9 mouse cellular contexts compared by ENCODE assay signal in genomic region chr15:86236252-86236651, GRCm38 (mm10). TPM values are rescaled to one million over a fixed set of nuclear protein-coding genes. Genes with fewer than 3 reads are reported as not detected.
DNase-seq lines count a peak whose midpoint lies in the region; ATAC-seq and TF ChIP-seq lines count a peak whose summit lies in the region.
"Had no signal": no experiment of that assay in that cellular context is flagged by ENCODE, and none has a peak within 500 bp of the region (broad histone marks: within the 10 kb centered on the region; RNA-seq: fewer than 3 reads in every experiment).

No protein-coding gene starts in this region.

- no peak for TF ChIP-seq EP300 in stomach, postnatal 0 days (optimal IDR thresholded peaks at IDR 0.05)

- H3K36me3 ChIP-seq in forebrain, embryonic 11.5 days (ENCODE audit: control insufficient read depth, insufficient read depth, low read length): no peaks in the 10 kb centered on the region
- 0 out of 2 replicates have a peak, but pooled peaks cover 5% of the 10 kb centered on the region for H3K36me3 ChIP-seq in forebrain, embryonic 15.5 days
- peaks cover 6% of the 10 kb centered on the region for H3K36me3 ChIP-seq in midbrain, embryonic 14.5 days (ENCODE audit: control insufficient read depth, insufficient read depth, low read length)
- H3K36me3 ChIP-seq in midbrain, embryonic 16.5 days (ENCODE audit: control insufficient read depth, insufficient read depth, low read length): peaks cover 3% of the 10 kb centered on the region; the same call in 1 of the 2 replicates
- peaks cover 4% of the 10 kb centered on the region; the same call in 1 of the 2 replicates for H3K36me3 ChIP-seq in stomach, postnatal 0 days (ENCODE audit: control insufficient read depth, insufficient read depth, low read length)

- no peak overlapping the region for H3K4me2 ChIP-seq in forebrain, embryonic 11.5 days (ENCODE audit: low read depth, low read length, severe bottlenecking)
- no peak overlapping the region for H3K4me2 ChIP-seq in forebrain, embryonic 15.5 days (replicated peaks)
- H3K4me2 ChIP-seq in midbrain, embryonic 14.5 days (ENCODE audit: low read length): no peak overlapping the region
- H3K4me2 ChIP-seq in midbrain, embryonic 16.5 days (ENCODE audit: low read length): no peak overlapping the region
- H3K4me2 ChIP-seq in stomach, postnatal 0 days (replicated peaks; ENCODE audit: low read depth): no peak overlapping the region
- H3K4me2 ChIP-seq: heart, embryonic 13.5 days had no signal

- H3K4me3 ChIP-seq in forebrain, embryonic 11.5 days (ENCODE audit: low read depth, low read length): no peak overlapping the region
- no peak overlapping the region for H3K4me3 ChIP-seq in forebrain, embryonic 15.5 days
- no peak overlapping the region for H3K4me3 ChIP-seq in midbrain, embryonic 14.5 days (replicated peaks; ENCODE audit: low read depth, low read length)
- no peak overlapping the region for H3K4me3 ChIP-seq in midbrain, embryonic 16.5 days (ENCODE audit: low read depth, low read length)
- no peak overlapping the region for H3K4me3 ChIP-seq in stomach, postnatal 0 days (ENCODE audit: low read depth, low read length)
- H3K4me3 ChIP-seq: heart, embryonic 13.5 days had no signal

- no peak for ATAC-seq in forebrain, embryonic 11.5 days (replicated peaks; ENCODE audit: low FRiP score)
- no peak for ATAC-seq in forebrain, embryonic 15.5 days (replicated peaks)
- ATAC-seq in midbrain, embryonic 14.5 days (ENCODE audit: low FRiP score, low TSS enrichment): no peak
- ATAC-seq in midbrain, embryonic 16.5 days: no peak
- peak; percentile 77 for ATAC-seq in megakaryocyte progenitor cell, adult 5-6 weeks (replicated peaks; ENCODE audit: poor library complexity)
- no peak for ATAC-seq in stomach, postnatal 0 days (ENCODE audit: low FRiP score, low TSS enrichment)

- DNase-seq in forebrain, embryonic 11.5 days (ENCODE audit: low spot score): peak; percentile 78
- peak; percentile 70 for DNase-seq in midbrain, embryonic 14.5 days
- DNase-seq in cerebellum, postnatal 10 days: peak; percentile 80 to 82
- DNase-seq in kidney, postnatal 10 days: peak; percentile 83
- DNase-seq in stomach, postnatal 0 days (ENCODE audit: low spot score): peak; percentile 67

- no peak overlapping the region for H3K27ac ChIP-seq in forebrain, embryonic 11.5 days (ENCODE audit: low read depth, low read length)
- no peak overlapping the region for H3K27ac ChIP-seq in forebrain, embryonic 15.5 days (replicated peaks)
- H3K27ac ChIP-seq in midbrain, embryonic 14.5 days (replicated peaks; ENCODE audit: low read depth, low read length): no peak overlapping the region
- H3K27ac ChIP-seq in midbrain, embryonic 16.5 days (ENCODE audit: low read length): no peak overlapping the region
- no peak overlapping the region for H3K27ac ChIP-seq in stomach, postnatal 0 days (replicated peaks)
- H3K27ac ChIP-seq: heart, embryonic 13.5 days had no signal

- 52% methylated on average over 4 of the region's 4 CpGs for WGBS in forebrain, embryonic 11.5 days
- 42% methylated on average over 4 of the region's 4 CpGs for WGBS in forebrain, embryonic 15.5 days
- WGBS in midbrain, embryonic 14.5 days: 36% methylated on average over 4 of the region's 4 CpGs
- 34% methylated on average over 4 of the region's 4 CpGs for WGBS in midbrain, embryonic 16.5 days
- WGBS in stomach, postnatal 0 days: 32% methylated on average over 4 of the region's 4 CpGs

- no peak overlapping the region for H3K9ac ChIP-seq in forebrain, embryonic 11.5 days (ENCODE audit: low read length)
- no peak overlapping the region for H3K9ac ChIP-seq in forebrain, embryonic 15.5 days (replicated peaks)
- H3K9ac ChIP-seq in midbrain, embryonic 14.5 days (replicated peaks; ENCODE audit: low read length): no peak overlapping the region
- no peak overlapping the region for H3K9ac ChIP-seq in midbrain, embryonic 16.5 days (ENCODE audit: low read depth, low read length)
- no peak overlapping the region for H3K9ac ChIP-seq in stomach, postnatal 0 days (ENCODE audit: low read length)
- H3K9ac ChIP-seq: heart, embryonic 13.5 days had no signal

- peak; percentile 83 for TF ChIP-seq CTCF in stomach, postnatal 0 days (IDR thresholded peaks at IDR 0.05; ENCODE audit: low read depth)

- H3K27me3 ChIP-seq in forebrain, embryonic 11.5 days (ENCODE audit: control insufficient read depth, insufficient read depth, low read length): no peaks in the 10 kb centered on the region
- H3K27me3 ChIP-seq in forebrain, embryonic 15.5 days: no peaks in the 10 kb centered on the region
- no peaks in the 10 kb centered on the region for H3K27me3 ChIP-seq in midbrain, embryonic 14.5 days (ENCODE audit: control insufficient read depth, insufficient read depth, low read length)
- H3K27me3 ChIP-seq in midbrain, embryonic 16.5 days (ENCODE audit: control insufficient read depth, insufficient read depth, low read depth, low read length): no peaks in the 10 kb centered on the region
- H3K27me3 ChIP-seq in stomach, postnatal 0 days (ENCODE audit: control insufficient read depth, insufficient read depth, low read length): no peaks in the 10 kb centered on the region
- H3K27me3 ChIP-seq: heart, embryonic 13.5 days had no signal

- no peaks in the 10 kb centered on the region for H3K9me3 ChIP-seq in forebrain, embryonic 11.5 days (ENCODE audit: control insufficient read depth, low read length)
- H3K9me3 ChIP-seq in forebrain, embryonic 15.5 days: no peaks in the 10 kb centered on the region
- H3K9me3 ChIP-seq in midbrain, embryonic 14.5 days (ENCODE audit: control insufficient read depth, low read length): no peaks in the 10 kb centered on the region
- no peaks in the 10 kb centered on the region for H3K9me3 ChIP-seq in midbrain, embryonic 16.5 days (replicated peaks; ENCODE audit: control insufficient read depth, low read length, poor library complexity, severe bottlenecking)
- H3K9me3 ChIP-seq in stomach, postnatal 0 days (ENCODE audit: control insufficient read depth, low read length): no peaks in the 10 kb centered on the region
- H3K9me3 ChIP-seq: heart, embryonic 13.5 days had no signal

- no peaks in the 10 kb centered on the region for H3K4me1 ChIP-seq in forebrain, embryonic 11.5 days (replicated peaks; ENCODE audit: control insufficient read depth, insufficient read depth, low read length)
- H3K4me1 ChIP-seq in forebrain, embryonic 15.5 days: peaks cover 8% of the 10 kb centered on the region
- no peaks in the 10 kb centered on the region; the same call in 1 of the 2 replicates for H3K4me1 ChIP-seq in midbrain, embryonic 14.5 days (ENCODE audit: control insufficient read depth, insufficient read depth, low read length)
- H3K4me1 ChIP-seq in midbrain, embryonic 16.5 days (ENCODE audit: control insufficient read depth, insufficient read depth, low read length): peaks cover 6% of the 10 kb centered on the region; the same call in 1 of the 2 replicates
- no peaks in the 10 kb centered on the region for H3K4me1 ChIP-seq in stomach, postnatal 0 days (replicated peaks; ENCODE audit: control insufficient read depth, insufficient read depth)

RNA-seq across cellular contexts. Expression of gene Tbc1d22a, which starts 22.0 kb away (rescaled TPM):
- 8.7 and 9.3 TPM in 2 replicates for polyA plus RNA-seq in forebrain, embryonic 11.5 days (2014; fragmentation: Nextera tagmentation; extraction: Ambion mirVana)
- polyA plus RNA-seq in forebrain, embryonic 15.5 days (2015; fragmentation: Nextera tagmentation; extraction: Ambion mirVana): 12.9 and 13.1 TPM in 2 replicates
- 9.3 and 11.9 TPM in 2 replicates for polyA plus RNA-seq in midbrain, embryonic 14.5 days (2014; fragmentation: Nextera tagmentation; extraction: Ambion mirVana)
- 12.8 and 13.5 TPM in 2 replicates for polyA plus RNA-seq in midbrain, embryonic 16.5 days (2015; fragmentation: Nextera tagmentation; extraction: Ambion mirVana)
- total RNA-seq in megakaryocyte progenitor cell, adult 5-6 weeks (2015): 12.2 and 12.6 TPM in 2 replicates
- total RNA-seq in megakaryocyte progenitor cell, adult 5-6 weeks (2017): 17.3 and 19.8 TPM in 2 replicates
- 8.7 TPM in 2 replicates for polyA plus RNA-seq in stomach, postnatal 0 days (2015; fragmentation: Nextera tagmentation; extraction: Ambion mirVana)

RNA-seq across cellular contexts. Expression of gene Cerk, which starts 50.3 kb away (rescaled TPM):
- polyA plus RNA-seq in forebrain, embryonic 11.5 days (2014; fragmentation: Nextera tagmentation; extraction: Ambion mirVana): 17.4 and 19.1 TPM in 2 replicates
- polyA plus RNA-seq in forebrain, embryonic 15.5 days (2015; fragmentation: Nextera tagmentation; extraction: Ambion mirVana): 21.7 and 23.5 TPM in 2 replicates
- 20.3 and 23.5 TPM in 2 replicates for polyA plus RNA-seq in midbrain, embryonic 14.5 days (2014; fragmentation: Nextera tagmentation; extraction: Ambion mirVana)
- 22.6 and 25.0 TPM in 2 replicates for polyA plus RNA-seq in midbrain, embryonic 16.5 days (2015; fragmentation: Nextera tagmentation; extraction: Ambion mirVana)
- total RNA-seq in megakaryocyte progenitor cell, adult 5-6 weeks (2015): 25.0 and 26.5 TPM in 2 replicates
- 37.6 and 45.7 TPM in 2 replicates for total RNA-seq in megakaryocyte progenitor cell, adult 5-6 weeks (2017)
- 4.6 and 5.2 TPM in 2 replicates for polyA plus RNA-seq in stomach, postnatal 0 days (2015; fragmentation: Nextera tagmentation; extraction: Ambion mirVana)
